Mouse (Mus musculus): Measurements from ENCODE around the gene Med15. TPM values are rescaled to one million over a fixed set of nuclear protein-coding genes. Genes with fewer than 3 reads are reported as not detected.

Med15 gene
- polyA plus RNA-seq, 1 experiment = 65.3 TPM

DNA sequence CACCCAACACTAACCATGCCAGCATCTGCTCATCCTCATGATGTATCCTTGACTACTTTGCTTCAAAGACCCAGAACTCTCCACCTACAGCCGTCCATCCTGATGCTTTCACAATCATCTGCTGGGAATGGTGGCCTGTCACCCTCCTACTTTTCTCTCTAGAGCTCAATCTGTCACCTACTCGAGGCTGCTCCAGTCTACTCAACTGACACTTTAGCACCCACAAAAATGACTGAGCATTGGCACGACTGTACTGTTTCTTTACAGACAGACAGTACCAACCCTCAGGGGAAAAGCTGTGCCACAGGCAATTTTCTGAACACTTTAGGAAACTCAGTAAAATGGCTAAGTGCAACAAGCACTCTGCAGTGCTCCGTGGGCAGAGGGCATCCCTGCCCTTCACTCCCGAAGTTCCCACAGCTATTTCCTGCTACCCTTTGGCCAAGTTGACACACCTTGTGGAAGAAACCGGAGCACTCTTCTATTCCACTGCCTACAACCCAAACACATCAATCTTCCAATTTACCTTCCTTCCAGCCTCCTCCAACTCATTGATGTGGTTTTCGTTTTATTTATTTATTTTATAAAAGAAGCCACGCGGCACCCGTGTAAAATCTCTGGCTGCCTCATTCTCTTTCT lies 10.8 kb downstream of the Med15 start:
- peak overlapping the region; percentile 98 for H3K4me3 ChIP-seq (ENCODE audit: insufficient read depth, low read length)
- H3K4me1 ChIP-seq (ENCODE audit: control insufficient read depth, insufficient read depth, low read length) = peaks cover 4% of the 10 kb centered on the region; the same call in 1 of the 2 replicates
- TF ChIP-seq CTCF (IDR thresholded peaks at IDR 0.05; ENCODE audit: borderline replicate concordance, insufficient read depth, low read length) (no peak), POLR2A (IDR thresholded peaks at IDR 0.05; ENCODE audit: low read depth, low read length) (no peak)
- peak overlapping the region; percentile 100 for H3K27ac ChIP-seq (ENCODE audit: insufficient read depth, low read length)

DNA sequence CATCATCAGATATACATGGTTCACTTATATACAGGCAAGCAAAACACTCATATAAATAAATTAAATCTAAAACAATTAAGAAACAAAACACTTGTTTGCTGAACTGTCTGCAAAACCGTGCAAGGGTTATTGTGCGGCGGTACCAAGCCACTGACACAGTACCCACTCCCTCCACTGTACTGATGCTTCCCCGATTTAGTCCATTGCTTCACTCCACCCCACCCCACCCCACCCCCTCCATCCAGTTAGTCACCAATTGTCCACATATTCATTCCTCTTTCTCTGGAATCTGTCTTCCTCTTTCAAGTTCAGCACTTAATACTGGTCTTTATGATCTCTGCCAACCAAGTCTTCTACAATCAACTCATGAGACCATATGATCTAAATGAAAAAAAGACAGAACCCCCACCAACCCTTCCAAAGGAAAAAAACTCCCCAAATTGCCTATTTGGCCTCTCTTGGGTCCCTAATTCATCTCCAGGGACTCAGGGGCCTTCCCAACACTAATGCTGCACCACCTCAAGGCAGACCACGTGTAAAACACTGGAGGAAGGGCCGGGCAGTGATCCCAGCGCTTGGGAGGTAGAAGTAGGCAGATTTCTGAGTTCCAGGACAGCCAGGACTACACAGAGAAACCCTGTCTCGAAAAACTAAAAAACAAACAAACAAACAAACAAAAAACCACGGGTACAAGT lies 11.4 kb downstream of the Med15 start:
- H3K27ac ChIP-seq (ENCODE audit: insufficient read depth, low read length) = peak overlapping the region; percentile 100; the same call in 1 of the 2 replicates
- H3K4me1 ChIP-seq (ENCODE audit: control insufficient read depth, insufficient read depth, low read length) = peaks cover 3% of the 10 kb centered on the region; the same call in 1 of the 2 replicates
- TF ChIP-seq CTCF (IDR thresholded peaks at IDR 0.05; ENCODE audit: borderline replicate concordance, insufficient read depth, low read length) (no peak), POLR2A (IDR thresholded peaks at IDR 0.05; ENCODE audit: low read depth, low read length) (no peak)
- H3K4me3 ChIP-seq (ENCODE audit: insufficient read depth, low read length) = peak overlapping the region; percentile 98

DNA sequence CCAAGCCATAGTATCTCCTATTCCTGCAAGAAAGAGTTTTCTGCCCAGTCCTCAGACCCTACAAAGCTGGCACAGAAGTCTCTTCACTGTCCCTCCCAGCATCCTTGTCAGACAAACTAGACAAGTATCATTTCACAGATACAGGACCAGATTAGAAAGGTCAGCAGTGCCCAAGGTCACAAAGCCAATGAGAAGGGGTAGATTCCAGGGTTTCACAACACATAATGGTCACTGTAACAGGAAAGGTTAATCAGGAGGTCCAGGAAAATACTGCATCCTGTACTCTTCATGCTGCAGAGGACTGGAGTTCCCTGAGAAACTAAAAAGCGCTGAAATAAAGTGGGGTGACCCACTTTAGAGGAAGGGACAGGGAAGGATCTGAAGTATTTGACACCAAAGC lies 14.9 kb downstream of the Med15 start:
- no peak overlapping the region for H3K4me3 ChIP-seq (ENCODE audit: insufficient read depth, low read length)
- peaks cover 3% of the 10 kb centered on the region; the same call in 1 of the 2 replicates for H3K4me1 ChIP-seq (ENCODE audit: control insufficient read depth, insufficient read depth, low read length)
- no peak overlapping the region for H3K27ac ChIP-seq (ENCODE audit: insufficient read depth, low read length)
- TF ChIP-seq CTCF (IDR thresholded peaks at IDR 0.05; ENCODE audit: borderline replicate concordance, insufficient read depth, low read length) (no peak), POLR2A (IDR thresholded peaks at IDR 0.05; ENCODE audit: low read depth, low read length) (no peak)

DNA sequence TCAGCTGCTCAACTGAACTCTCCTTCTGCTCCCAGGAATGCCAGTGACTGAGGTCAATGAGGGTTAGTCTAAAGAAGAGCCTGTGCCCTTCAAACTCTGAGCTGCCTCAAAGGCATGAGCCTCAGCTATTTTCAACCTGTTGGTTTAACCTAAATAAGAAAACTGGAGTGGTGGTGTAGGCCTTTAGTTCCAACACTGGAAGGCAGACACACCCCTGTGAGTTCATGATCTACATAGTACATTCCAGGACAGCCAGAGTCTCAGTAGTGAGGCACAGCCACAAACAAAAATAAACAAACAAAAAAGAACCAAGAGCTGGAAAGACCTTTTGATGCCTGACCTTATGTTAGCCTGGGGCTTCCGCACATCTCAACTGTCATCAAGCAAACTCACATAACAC lies 25.1 kb downstream of the Med15 start:
- Histone ChIP-seq H3K4me3 (ENCODE audit: insufficient read depth, low read length) (no peak overlapping the region), H3K4me1 (ENCODE audit: control insufficient read depth, insufficient read depth, low read length) (no peaks in the 10 kb centered on the region; the same call in 1 of the 2 replicates), H3K27ac (ENCODE audit: insufficient read depth, low read length) (no peak overlapping the region)
- TF ChIP-seq POLR2A (IDR thresholded peaks at IDR 0.05; ENCODE audit: low read depth, low read length) = no peak
- TF ChIP-seq CTCF (IDR thresholded peaks at IDR 0.05; ENCODE audit: borderline replicate concordance, insufficient read depth, low read length) = no peak

DNA sequence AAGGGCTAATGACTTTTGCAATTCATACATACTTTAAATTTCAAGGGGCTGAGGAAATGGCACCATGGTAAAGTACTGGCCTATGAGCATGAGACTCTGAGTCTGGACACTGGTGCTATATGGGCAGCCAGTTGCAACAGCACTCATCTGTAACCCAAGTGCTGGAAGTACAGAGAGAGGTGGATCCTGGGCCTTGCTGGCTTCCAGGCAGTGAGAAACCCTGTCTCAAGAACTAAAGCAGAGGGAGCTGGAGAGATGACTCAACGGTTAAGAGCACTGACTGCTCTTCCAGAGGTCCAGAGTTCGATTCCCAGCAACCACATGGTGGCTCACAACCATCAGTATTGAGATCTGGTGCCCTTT lies 31.7 kb downstream of the Med15 start:
- Histone ChIP-seq H3K4me3 (ENCODE audit: insufficient read depth, low read length) (no peak overlapping the region), H3K27ac (ENCODE audit: insufficient read depth, low read length) (no peak overlapping the region), H3K4me1 (ENCODE audit: control insufficient read depth, insufficient read depth, low read length) (no peaks in the 10 kb centered on the region)
- TF ChIP-seq POLR2A (IDR thresholded peaks at IDR 0.05; ENCODE audit: low read depth, low read length) = no peak
- TF ChIP-seq CTCF (IDR thresholded peaks at IDR 0.05; ENCODE audit: borderline replicate concordance, insufficient read depth, low read length) = no peak

DNA sequence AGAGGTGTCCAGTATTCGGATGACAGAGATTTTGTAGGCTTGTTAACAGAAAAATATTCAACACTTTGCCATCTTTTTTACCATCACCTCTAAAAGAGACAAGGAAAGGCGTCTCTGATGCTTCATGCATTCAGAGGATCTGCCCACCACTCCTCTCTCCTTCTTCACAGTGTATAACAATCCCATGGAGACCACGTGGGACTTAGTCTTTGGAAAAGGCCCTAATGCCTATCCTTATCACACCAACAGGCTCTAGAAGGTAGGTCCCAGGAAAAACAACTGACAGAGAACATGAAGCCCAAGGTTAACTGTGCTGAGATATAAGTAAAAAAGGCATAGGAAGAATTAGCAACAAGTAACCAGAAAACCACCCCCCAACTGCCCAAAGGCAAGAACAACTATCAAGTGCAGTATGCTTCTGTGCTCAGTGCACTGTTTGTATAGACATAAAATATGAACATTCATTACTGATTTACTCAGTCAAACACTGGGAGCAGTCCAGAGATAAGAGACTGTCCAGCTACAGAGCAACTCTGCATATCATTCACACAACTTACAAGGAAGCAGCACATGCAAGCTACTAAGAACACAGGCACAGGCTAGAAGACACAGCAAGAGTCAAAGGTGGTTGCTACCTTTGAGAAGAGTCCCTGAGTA lies 32.2 kb downstream of the Med15 start:
- Histone ChIP-seq H3K4me3 (ENCODE audit: insufficient read depth, low read length) (no peak overlapping the region), H3K27ac (ENCODE audit: insufficient read depth, low read length) (no peak overlapping the region), H3K4me1 (ENCODE audit: control insufficient read depth, insufficient read depth, low read length) (no peaks in the 10 kb centered on the region)
- TF ChIP-seq POLR2A (IDR thresholded peaks at IDR 0.05; ENCODE audit: low read depth, low read length) (no peak), CTCF (IDR thresholded peaks at IDR 0.05; ENCODE audit: borderline replicate concordance, insufficient read depth, low read length) (no peak)

DNA sequence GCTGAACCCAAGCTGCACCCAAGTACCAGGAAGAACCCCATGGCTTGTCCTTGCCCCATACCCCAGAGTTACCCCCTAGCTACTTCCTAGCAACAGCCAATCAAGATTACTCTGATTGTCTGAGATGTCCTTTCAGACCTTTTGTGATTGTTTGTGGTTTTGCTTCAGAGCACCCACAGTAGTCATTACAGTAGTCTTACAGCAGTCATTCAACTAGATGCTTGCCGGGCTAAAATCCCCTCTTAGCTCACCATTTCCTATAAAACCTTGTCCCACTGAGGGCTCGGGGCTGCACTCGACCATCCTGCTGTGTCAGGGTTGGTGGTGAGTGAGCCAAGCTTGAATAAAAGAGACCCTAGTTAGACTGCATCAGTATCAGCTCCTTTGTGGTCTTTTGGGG lies 37.8 kb downstream of the Med15 start:
- Histone ChIP-seq H3K27ac (ENCODE audit: insufficient read depth, low read length) (no peak overlapping the region), H3K4me1 (ENCODE audit: control insufficient read depth, insufficient read depth, low read length) (no peaks in the 10 kb centered on the region), H3K4me3 (ENCODE audit: insufficient read depth, low read length) (no peak overlapping the region)
- TF ChIP-seq CTCF (IDR thresholded peaks at IDR 0.05; ENCODE audit: borderline replicate concordance, insufficient read depth, low read length) (no peak), POLR2A (IDR thresholded peaks at IDR 0.05; ENCODE audit: low read depth, low read length) (no peak)

DNA sequence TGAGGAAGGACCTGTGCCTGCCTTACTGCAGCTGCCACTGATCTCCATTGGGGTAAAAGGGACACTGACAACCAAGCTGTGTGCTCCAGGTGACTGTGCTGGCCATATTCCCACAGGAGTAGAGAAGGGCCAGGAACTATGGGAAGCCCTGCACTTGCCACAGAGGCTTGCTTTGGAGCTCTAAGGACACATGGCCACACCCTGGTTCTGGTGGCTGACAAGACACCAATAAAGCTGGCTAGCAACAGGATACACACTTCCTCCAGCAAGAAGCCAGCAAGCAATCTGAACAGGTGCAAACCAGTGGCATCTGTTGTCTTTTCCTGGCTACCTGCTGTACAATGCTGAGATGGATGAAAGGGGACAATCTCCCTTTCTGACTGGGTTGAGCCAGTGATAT lies 62.8 kb downstream of the Med15 start:
- TF ChIP-seq POLR2A (IDR thresholded peaks at IDR 0.05; ENCODE audit: low read depth, low read length) (no peak), CTCF (IDR thresholded peaks at IDR 0.05; ENCODE audit: borderline replicate concordance, insufficient read depth, low read length) (no peak)
- H3K4me1 ChIP-seq (ENCODE audit: control insufficient read depth, insufficient read depth, low read length) = no peaks in the 10 kb centered on the region
- H3K27ac ChIP-seq (ENCODE audit: insufficient read depth, low read length) = no peak overlapping the region
- no peak overlapping the region for H3K4me3 ChIP-seq (ENCODE audit: insufficient read depth, low read length)

DNA sequence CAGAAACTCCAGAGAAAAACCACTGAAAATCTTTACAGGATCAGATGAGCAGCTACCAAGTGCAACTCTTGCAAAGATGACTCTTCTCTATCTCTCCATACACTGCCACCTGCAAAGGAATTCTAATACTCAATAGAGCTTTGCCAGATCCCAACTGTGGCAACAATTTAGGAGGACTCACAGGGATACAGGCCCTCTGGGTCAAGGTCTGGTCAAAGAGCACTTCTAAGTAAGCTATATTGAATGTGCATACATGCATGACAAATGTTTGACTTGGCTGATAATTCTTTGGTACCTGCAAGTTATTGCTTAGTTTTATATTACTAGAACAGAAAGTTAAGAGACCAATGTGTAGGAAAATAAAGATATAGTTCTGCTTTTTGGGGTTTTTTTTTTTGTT lies 67.1 kb downstream of the Med15 start:
- Histone ChIP-seq H3K4me3 (ENCODE audit: insufficient read depth, low read length) (no peak overlapping the region), H3K4me1 (ENCODE audit: control insufficient read depth, insufficient read depth, low read length) (no peaks in the 10 kb centered on the region), H3K27ac (ENCODE audit: insufficient read depth, low read length) (no peak overlapping the region)
- TF ChIP-seq CTCF (IDR thresholded peaks at IDR 0.05; ENCODE audit: borderline replicate concordance, insufficient read depth, low read length) (no peak), POLR2A (IDR thresholded peaks at IDR 0.05; ENCODE audit: low read depth, low read length) (no peak)
